Mouse (Mus musculus) forebrain, postnatal 0 days (tissue): ENCODE results near the gene E2f6. TPM values are rescaled to one million over a fixed set of nuclear protein-coding genes. Genes with fewer than 3 reads are reported as not detected.
A peak's percentile ranks its signal among the peaks of the same experiment; 100 is the strongest.

Source experiments
- ATAC-seq: fragments of 200-750 bp; cut with Nextera tagmentation; 2 replicates; pipeline ENCODE4 v1.8.0; 2017; ENCODE audit warnings: mild to moderate bottlenecking, moderate library complexity
- DNase-seq: peaks from one replicate; pipeline ENCODE4 v3.0.0-alpha.2; 2015
- H3K27ac ChIP-seq: fragments of 300-500 bp; sonication (generic); 2 replicates; pipeline ENCODE4 v1.5.1; 2014; ENCODE audit warnings: low read depth, mild to moderate bottlenecking, antibody characterized with exemption, low read length, moderate library complexity, mixed read lengths
- H3K27me3 ChIP-seq: fragments of 300-500 bp; sonication (generic); 2 replicates; pipeline ENCODE4 v1.6.1; 2014; ENCODE audit warnings: mild to moderate bottlenecking, low read length, mixed read lengths; ENCODE audit not compliant: insufficient read depth
- H3K36me3 ChIP-seq: fragments of 300-500 bp; sonication (generic); 2 replicates; pipeline ENCODE4 v1.6.1; 2014; ENCODE audit warnings: mild to moderate bottlenecking, moderate library complexity; ENCODE audit not compliant: insufficient read depth
- H3K4me1 ChIP-seq: fragments of 300-500 bp; sonication (generic); 2 replicates; pipeline ENCODE4 v1.6.1; 2014; ENCODE audit warnings: antibody characterized with exemption; ENCODE audit not compliant: insufficient read depth
- H3K4me2 ChIP-seq: fragments of 300-500 bp; sonication (generic); 2 replicates; pipeline ENCODE4 v1.6.1; 2014; ENCODE audit warnings: low read depth, mild to moderate bottlenecking, moderate library complexity
- H3K4me3 ChIP-seq: fragments of 300-500 bp; sonication (generic); 2 replicates; pipeline ENCODE4 v1.5.1; 2014; ENCODE audit warnings: low read depth, low read length, mixed read lengths
- H3K9ac ChIP-seq: fragments of 300-500 bp; sonication (generic); 2 replicates; pipeline ENCODE4 v1.6.1; 2014; ENCODE audit warnings: mild to moderate bottlenecking
- H3K9me3 ChIP-seq: fragments of 300-500 bp; sonication (generic); 2 replicates; pipeline ENCODE4 v1.6.1; 2016; ENCODE audit warnings: low read length
- CTCF ChIP-seq: sonication (generic); IDR thresholded peaks from 2 replicates; pipeline ENCODE4 v1.5.1; 2016; ENCODE audit warnings: antibody characterized with exemption, control low read depth, low read depth
- WGBS: fragments of 180-500 bp; shearing (Covaris S2); extraction: QIAGEN DNeasy Blood & Tissue Kit; methylation state at CpG from one replicate; pipeline ENCODE4 v1.1.7; 2014; 5-methylcytosine and 5-hydroxymethylcytosine counted together
- polyA plus RNA-seq: library from polyadenylated mRNA; unstranded; fragments of >200 nt; fragmentation: Nextera tagmentation; extraction: Ambion mirVana; gene quantifications from 2 replicates; pipeline ENCODE4 v1.2.1, GENCODE M21; 2015
- total RNA-seq: library from RNA; depleted of rRNA; stranded (reverse); fragments of >200 nt; gene quantifications from 2 replicates; pipeline ENCODE4 v1.2.3, GENCODE M21; 2014

The E2f6 gene
- total and polyA plus RNA-seq, 2 experiments from 2014 or later = 15.4 to 26.4 TPM

DNA sequence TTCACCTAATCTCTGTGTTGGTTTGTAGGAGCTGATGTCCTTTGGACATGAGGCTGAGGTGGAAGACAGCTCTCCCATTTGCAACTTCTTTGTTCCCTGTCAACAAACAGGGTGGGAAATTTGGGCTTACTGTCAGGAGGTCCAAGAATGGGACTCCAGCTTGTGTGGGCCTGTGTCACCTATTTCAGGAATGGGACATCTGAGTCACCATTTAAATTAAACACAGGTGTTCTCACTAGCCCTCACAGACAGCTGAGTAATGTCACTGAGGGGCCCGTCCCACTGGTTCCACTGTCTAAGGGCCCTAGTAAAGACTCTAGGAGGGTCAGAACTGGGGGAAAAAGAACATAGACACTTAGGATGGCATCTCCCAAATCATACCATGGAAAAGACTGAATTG is 61.2 kb downstream of the E2f6 start:
- Histone ChIP-seq H3K9ac (no peak overlapping the region), H3K4me3 (no peak overlapping the region), H3K4me2 (no peak overlapping the region), H3K4me1 (no peaks in the 10 kb centered on the region), H3K27ac (no peak overlapping the region), H3K9me3 (no peaks in the 10 kb centered on the region), H3K27me3 (no peaks in the 10 kb centered on the region), H3K36me3 (no peaks in the 10 kb centered on the region)
- DNase-seq (no peak), ATAC-seq (no peak)
- WGBS = 93% methylated on average over 1 of the region's 1 CpGs
- TF ChIP-seq CTCF = no peak

DNA sequence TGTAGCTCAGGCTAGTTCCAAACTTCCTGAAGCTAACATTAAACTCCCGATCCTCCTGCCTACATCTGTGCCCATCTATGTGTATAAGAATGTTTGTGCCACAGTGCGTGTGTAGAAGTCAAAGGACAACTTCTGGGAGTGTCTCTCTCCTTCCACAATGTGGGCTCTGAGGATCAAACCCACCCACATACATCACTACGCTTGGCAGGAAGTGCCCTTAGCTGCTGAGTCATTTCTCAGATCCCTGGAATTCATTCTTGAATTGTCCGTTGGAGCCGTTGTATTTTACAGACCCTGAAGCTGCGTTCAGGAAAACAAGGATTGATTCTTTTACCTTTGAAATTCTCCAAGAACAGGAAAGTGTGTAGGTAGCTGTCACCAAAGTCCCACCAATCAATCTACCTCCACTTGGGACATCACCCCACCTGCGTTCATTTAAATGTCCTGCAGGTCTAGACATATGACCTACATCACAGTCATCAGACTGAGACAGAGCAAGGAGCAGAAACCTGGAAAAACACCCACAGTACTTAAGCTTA is 62.2 kb downstream of the E2f6 start:
- H3K27me3 ChIP-seq = no peaks in the 10 kb centered on the region
- WGBS = 85% methylated on average over 7 of the region's 7 CpGs
- H3K4me3 ChIP-seq = no peak overlapping the region
- no peak for TF ChIP-seq CTCF
- H3K4me1 ChIP-seq = no peaks in the 10 kb centered on the region
- H3K27ac ChIP-seq = no peak overlapping the region
- no peak overlapping the region for H3K4me2 ChIP-seq
- no peaks in the 10 kb centered on the region for H3K36me3 ChIP-seq
- no peak overlapping the region for H3K9ac ChIP-seq
- DNase-seq (no peak), ATAC-seq (no peak)
- H3K9me3 ChIP-seq = no peaks in the 10 kb centered on the region

DNA sequence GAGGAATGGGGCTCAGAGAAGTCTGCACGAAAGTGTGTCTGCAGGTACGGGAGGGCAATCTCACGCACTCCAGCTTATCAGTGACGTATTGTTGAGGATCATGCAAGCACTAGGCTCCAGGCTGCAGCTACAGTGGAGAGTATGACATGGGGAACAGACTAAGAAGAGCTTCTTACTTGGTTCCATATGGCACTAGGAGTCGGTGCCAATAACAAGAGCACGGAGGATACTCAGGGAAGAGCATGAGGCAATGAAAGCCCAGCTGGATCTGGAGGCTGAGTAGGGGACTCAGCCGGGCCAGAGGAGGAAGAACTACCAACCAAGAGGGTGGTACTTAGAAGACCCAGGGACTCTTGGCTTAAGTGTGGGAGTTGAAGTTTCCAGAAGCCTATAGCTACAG is 62.8 kb downstream of the E2f6 start:
- Histone ChIP-seq H3K27ac (no peak overlapping the region), H3K27me3 (no peaks in the 10 kb centered on the region), H3K4me1 (no peaks in the 10 kb centered on the region), H3K36me3 (no peaks in the 10 kb centered on the region), H3K9ac (no peak overlapping the region), H3K9me3 (no peaks in the 10 kb centered on the region), H3K4me2 (no peak overlapping the region), H3K4me3 (no peak overlapping the region)
- peak; percentile 61 for ATAC-seq
- 76% methylated on average over 7 of the region's 7 CpGs for WGBS
- no peak for DNase-seq
- TF ChIP-seq CTCF = no peak

DNA sequence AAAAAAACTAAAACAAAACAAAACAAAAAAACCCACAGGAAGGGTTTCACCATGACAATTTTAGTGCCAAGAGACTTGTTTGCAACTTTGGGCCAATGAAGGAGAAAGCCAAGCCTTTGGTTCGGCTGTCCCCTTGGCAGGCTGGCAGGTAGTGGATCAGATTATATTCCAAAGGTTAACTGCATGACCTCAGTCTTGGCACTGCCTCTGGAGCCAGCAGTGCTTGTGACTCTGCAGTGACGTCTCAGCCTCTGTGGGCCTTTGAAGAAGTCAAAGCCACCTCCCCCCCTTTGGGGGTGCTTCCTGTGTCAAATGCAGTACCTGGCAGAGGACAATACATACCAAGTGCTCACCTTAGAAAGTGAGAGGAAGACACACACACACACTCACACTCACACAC is 63.3 kb downstream of the E2f6 start:
- Histone ChIP-seq H3K4me3 (no peak overlapping the region), H3K4me2 (no peak overlapping the region), H3K27ac (no peak overlapping the region), H3K36me3 (no peaks in the 10 kb centered on the region), H3K9ac (no peak overlapping the region), H3K27me3 (no peaks in the 10 kb centered on the region), H3K4me1 (no peaks in the 10 kb centered on the region), H3K9me3 (no peaks in the 10 kb centered on the region)
- no peak for TF ChIP-seq CTCF
- no peak for DNase-seq
- whole genome bisulfite sequencing = 43% methylated on average over 2 of the region's 2 CpGs
- ATAC-seq = no peak

DNA sequence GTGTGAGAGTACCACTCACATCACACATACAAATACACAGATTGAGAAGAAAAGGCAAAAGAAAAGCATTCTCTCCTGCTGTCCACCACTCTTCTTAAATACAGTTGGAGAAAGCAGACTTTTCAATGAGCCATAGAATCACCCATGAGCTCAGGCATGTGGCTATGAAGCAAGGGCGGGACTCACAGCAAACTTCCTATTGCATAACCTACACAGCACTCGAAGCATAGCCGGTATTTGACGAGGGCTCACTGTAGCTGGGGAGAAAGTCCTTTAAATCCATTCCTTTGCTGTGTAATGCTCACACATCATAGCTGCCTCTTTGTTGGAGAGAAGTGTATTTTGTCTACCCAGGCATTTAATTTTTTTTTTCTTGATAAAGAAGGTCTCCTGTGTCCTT is 64.5 kb downstream of the E2f6 start:
- no peak overlapping the region for H3K4me3 ChIP-seq
- H3K9me3 ChIP-seq = no peaks in the 10 kb centered on the region
- ATAC-seq (no peak), DNase-seq (no peak)
- WGBS = 75% methylated on average over 4 of the region's 4 CpGs
- no peak overlapping the region for H3K9ac ChIP-seq
- no peaks in the 10 kb centered on the region for H3K36me3 ChIP-seq
- no peaks in the 10 kb centered on the region for H3K4me1 ChIP-seq
- TF ChIP-seq CTCF = no peak
- H3K4me2 ChIP-seq = no peak overlapping the region
- H3K27me3 ChIP-seq = no peaks in the 10 kb centered on the region
- H3K27ac ChIP-seq = no peak overlapping the region

DNA sequence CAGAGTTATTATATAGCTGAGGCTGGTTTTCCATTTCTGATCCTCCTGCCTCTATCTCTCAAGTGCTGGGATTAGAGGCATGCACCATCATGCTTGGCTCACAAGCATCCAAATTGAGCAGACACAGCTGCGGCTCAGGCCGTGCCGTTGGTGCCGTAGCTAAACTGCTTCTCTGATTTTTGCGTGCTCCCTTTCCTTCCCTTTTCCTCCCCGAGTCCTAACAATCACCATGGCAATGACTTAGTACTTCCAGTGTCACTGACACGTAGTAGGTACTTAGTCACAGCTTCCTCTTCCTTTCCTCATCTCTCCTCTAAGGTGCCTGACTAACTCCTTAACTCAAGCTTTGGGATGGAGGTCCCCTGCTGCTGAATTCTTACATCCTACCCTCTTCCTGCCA is 64.9 kb downstream of the E2f6 start:
- TF ChIP-seq CTCF = no peak
- no peaks in the 10 kb centered on the region for H3K27me3 ChIP-seq
- 0 out of 2 replicates have a peak, but pooled peaks have one; percentile 32 for ATAC-seq
- WGBS = 71% methylated on average over 7 of the region's 7 CpGs
- no peaks in the 10 kb centered on the region for H3K4me1 ChIP-seq
- no peak overlapping the region for H3K9ac ChIP-seq
- H3K4me2 ChIP-seq = no peak overlapping the region
- no peak overlapping the region for H3K4me3 ChIP-seq
- no peaks in the 10 kb centered on the region for H3K36me3 ChIP-seq
- DNase-seq = no peak
- no peaks in the 10 kb centered on the region for H3K9me3 ChIP-seq
- no peak overlapping the region; the same call in 1 of the 2 replicates for H3K27ac ChIP-seq

DNA sequence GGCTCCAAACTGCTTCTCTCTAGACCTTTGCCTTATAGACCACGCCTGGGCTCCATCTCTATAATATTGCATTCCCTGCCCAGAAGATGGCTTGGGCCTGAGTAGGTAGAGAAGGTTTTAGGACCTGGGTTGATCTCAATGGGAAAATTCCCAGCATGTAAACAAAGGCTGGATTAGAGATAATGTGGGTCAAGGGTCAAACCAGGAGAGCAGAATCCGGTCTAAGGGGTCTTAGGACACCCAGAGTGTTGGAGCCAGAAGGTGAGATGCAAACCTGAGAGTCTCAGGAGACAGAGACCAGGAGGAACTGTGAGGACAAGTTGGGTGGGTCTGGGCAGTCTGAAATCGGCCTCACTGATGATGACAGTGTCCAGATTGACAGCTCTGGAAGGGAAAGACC is 65.9 kb downstream of the E2f6 start:
- H3K27me3 ChIP-seq = no peaks in the 10 kb centered on the region
- H3K27ac ChIP-seq = no peak overlapping the region
- no peaks in the 10 kb centered on the region for H3K36me3 ChIP-seq
- 53% methylated on average over 3 of the region's 3 CpGs for WGBS
- no peak for TF ChIP-seq CTCF
- no peak for DNase-seq
- no peak overlapping the region for H3K4me2 ChIP-seq
- no peak for ATAC-seq
- H3K9ac ChIP-seq = no peak overlapping the region
- H3K4me1 ChIP-seq = no peaks in the 10 kb centered on the region
- no peaks in the 10 kb centered on the region for H3K9me3 ChIP-seq
- no peak overlapping the region for H3K4me3 ChIP-seq
